Mouse (Mus musculus): ENCODE data around the gene Zfp658.
A peak's percentile ranks its signal among the peaks of the same experiment; 100 is the strongest.

Gene Zfp658

GRCm38 (mm10) chr7:43580526-43580925 is 18.5 kb downstream of the Zfp658 start:
- no peak for DNase-seq (ENCODE audit: low read depth, low spot score)

GRCm38 (mm10) chr7:43584790-43585189 is 22.7 kb downstream of the Zfp658 start:
- DNase-seq (ENCODE audit: low read depth, low spot score), result peak; percentile 42

- DNase-seq (ENCODE audit: low read depth, low spot score), result no peak
Measured at GRCm38 (mm10) chr7:43601884-43602283, 39.8 kb downstream of the Zfp658 start.

GRCm38 (mm10) chr7:43606896-43607742 is 45.1 kb downstream of the Zfp658 start, which contains the start of gene Zfp819:
Zfp819 (plus strand) TSS chr7:43607169.
- DNase-seq (ENCODE audit: low read depth, low spot score), result peak; percentile 82

- DNase-seq (ENCODE audit: low read depth, low spot score), result peak; percentile 94
Measured at GRCm38 (mm10) chr7:43607743-43608287, 45.8 kb downstream of the Zfp658 start.

GRCm38 (mm10) chr7:43608316-43608824 is 46.3 kb downstream of the Zfp658 start:
- peak; percentile 50 for DNase-seq (ENCODE audit: low read depth, low spot score)

GRCm38 (mm10) chr7:43613816-43614551 is 51.9 kb downstream of the Zfp658 start:
- no peak for DNase-seq (ENCODE audit: low read depth, low spot score)

GRCm38 (mm10) chr7:43622927-43623326 is 60.9 kb downstream of the Zfp658 start:
- no peak for DNase-seq (ENCODE audit: low read depth, low spot score)

GRCm38 (mm10) chr7:43623819-43624218 is 61.8 kb downstream of the Zfp658 start:
- peak; percentile 37 for DNase-seq (ENCODE audit: low read depth, low spot score)

Data from ZHBTc4 (cell line).